Mouse (Mus musculus): Measurements from ENCODE around the gene Vwa8.

Gene Vwa8

GRCm38 (mm10) chr14:78924755-78925537 lies 76.1 kb downstream of the Vwa8 start:
- Histone ChIP-seq H3K36me3 (ENCODE audit: insufficient read depth, low read length) (peaks cover 15% of the 10 kb centered on the region), H3K4me3 (replicated peaks; ENCODE audit: low read length) (no peak overlapping the region), H3K27me3 (ENCODE audit: insufficient read depth, low read length) (no peaks in the 10 kb centered on the region), H3K4me1 (replicated peaks; ENCODE audit: low read depth, low read length) (0 out of 2 replicates have a peak, but pooled peaks cover 8% of the 10 kb centered on the region), H3K9me3 (ENCODE audit: low read length) (no peaks in the 10 kb centered on the region)
- TF ChIP-seq CTCF (conservative IDR thresholded peaks at IDR 0.05; ENCODE audit: low read length) (no peak), POU5F1 (IDR thresholded peaks at IDR 0.05; ENCODE audit: borderline replicate concordance, low read length) (no peak), NANOG (IDR thresholded peaks at IDR 0.05; ENCODE audit: borderline replicate concordance, low read length) (no peak)

- H3K4me1 ChIP-seq (replicated peaks; ENCODE audit: low read depth, low read length): no peaks in the 10 kb centered on the region
- TF ChIP-seq NANOG (IDR thresholded peaks at IDR 0.05; ENCODE audit: borderline replicate concordance, low read length): no peak
- TF ChIP-seq CTCF (conservative IDR thresholded peaks at IDR 0.05; ENCODE audit: low read length): no peak
- TF ChIP-seq POU5F1 (IDR thresholded peaks at IDR 0.05; ENCODE audit: borderline replicate concordance, low read length): no peak
- H3K36me3 ChIP-seq (ENCODE audit: insufficient read depth, low read length): peaks cover 39% of the 10 kb centered on the region
- H3K27me3 ChIP-seq (ENCODE audit: insufficient read depth, low read length): no peaks in the 10 kb centered on the region
- H3K4me3 ChIP-seq (replicated peaks; ENCODE audit: low read length): no peak overlapping the region
- H3K9me3 ChIP-seq (ENCODE audit: low read length): no peaks in the 10 kb centered on the region
Observed at GRCm38 (mm10) chr14:78932094-78932493, 83.2 kb downstream of the Vwa8 start.

- Histone ChIP-seq H3K36me3 (ENCODE audit: insufficient read depth, low read length) (peaks cover 48% of the 10 kb centered on the region), H3K9me3 (ENCODE audit: low read length) (no peaks in the 10 kb centered on the region), H3K4me3 (replicated peaks; ENCODE audit: low read length) (no peak overlapping the region), H3K27me3 (ENCODE audit: insufficient read depth, low read length) (no peaks in the 10 kb centered on the region), H3K4me1 (replicated peaks; ENCODE audit: low read depth, low read length) (no peaks in the 10 kb centered on the region)
- TF ChIP-seq NANOG (IDR thresholded peaks at IDR 0.05; ENCODE audit: borderline replicate concordance, low read length) (no peak), POU5F1 (IDR thresholded peaks at IDR 0.05; ENCODE audit: borderline replicate concordance, low read length) (no peak), CTCF (conservative IDR thresholded peaks at IDR 0.05; ENCODE audit: low read length) (no peak)
Observed at GRCm38 (mm10) chr14:78933399-78933798, 84.5 kb downstream of the Vwa8 start.

- Histone ChIP-seq H3K9me3 (ENCODE audit: low read length) (no peaks in the 10 kb centered on the region), H3K36me3 (ENCODE audit: insufficient read depth, low read length) (peaks cover 48% of the 10 kb centered on the region), H3K4me1 (replicated peaks; ENCODE audit: low read depth, low read length) (no peaks in the 10 kb centered on the region), H3K4me3 (replicated peaks; ENCODE audit: low read length) (no peak overlapping the region), H3K27me3 (ENCODE audit: insufficient read depth, low read length) (no peaks in the 10 kb centered on the region)
- TF ChIP-seq NANOG (IDR thresholded peaks at IDR 0.05; ENCODE audit: borderline replicate concordance, low read length): no peak
- TF ChIP-seq CTCF (conservative IDR thresholded peaks at IDR 0.05; ENCODE audit: low read length): no peak
Observed at GRCm38 (mm10) chr14:78934596-78934995, 85.7 kb downstream of the Vwa8 start.

GRCm38 (mm10) chr14:78935796-78936195 lies 86.9 kb downstream of the Vwa8 start:
- H3K4me3 ChIP-seq (replicated peaks; ENCODE audit: low read length): no peak overlapping the region
- peaks cover 53% of the 10 kb centered on the region for H3K36me3 ChIP-seq (ENCODE audit: insufficient read depth, low read length)
- TF ChIP-seq NANOG (IDR thresholded peaks at IDR 0.05; ENCODE audit: borderline replicate concordance, low read length) (no peak), POU5F1 (IDR thresholded peaks at IDR 0.05; ENCODE audit: borderline replicate concordance, low read length) (no peak), CTCF (conservative IDR thresholded peaks at IDR 0.05; ENCODE audit: low read length) (no peak)
- H3K9me3 ChIP-seq (ENCODE audit: low read length): no peaks in the 10 kb centered on the region
- H3K4me1 ChIP-seq (replicated peaks; ENCODE audit: low read depth, low read length): no peaks in the 10 kb centered on the region
- no peaks in the 10 kb centered on the region for H3K27me3 ChIP-seq (ENCODE audit: insufficient read depth, low read length)

- Histone ChIP-seq H3K4me3 (replicated peaks; ENCODE audit: low read length) (no peak overlapping the region), H3K9me3 (ENCODE audit: low read length) (no peaks in the 10 kb centered on the region), H3K36me3 (ENCODE audit: insufficient read depth, low read length) (peaks cover 31% of the 10 kb centered on the region), H3K27me3 (ENCODE audit: insufficient read depth, low read length) (no peaks in the 10 kb centered on the region), H3K4me1 (replicated peaks; ENCODE audit: low read depth, low read length) (no peaks in the 10 kb centered on the region)
- TF ChIP-seq NANOG (IDR thresholded peaks at IDR 0.05; ENCODE audit: borderline replicate concordance, low read length) (no peak), CTCF (conservative IDR thresholded peaks at IDR 0.05; ENCODE audit: low read length) (no peak), POU5F1 (IDR thresholded peaks at IDR 0.05; ENCODE audit: borderline replicate concordance, low read length) (no peak)
Observed at GRCm38 (mm10) chr14:78941741-78942475, 93.1 kb downstream of the Vwa8 start.

GRCm38 (mm10) chr14:78955745-78956144 lies 106.9 kb downstream of the Vwa8 start:
- Histone ChIP-seq H3K4me1 (replicated peaks; ENCODE audit: low read depth, low read length) (0 out of 2 replicates have a peak, but pooled peaks cover 4% of the 10 kb centered on the region), H3K36me3 (ENCODE audit: insufficient read depth, low read length) (peaks cover 11% of the 10 kb centered on the region), H3K27me3 (ENCODE audit: insufficient read depth, low read length) (no peaks in the 10 kb centered on the region), H3K9me3 (ENCODE audit: low read length) (no peaks in the 10 kb centered on the region), H3K4me3 (replicated peaks; ENCODE audit: low read length) (no peak overlapping the region)
- TF ChIP-seq CTCF (conservative IDR thresholded peaks at IDR 0.05; ENCODE audit: low read length): no peak
- no peak for TF ChIP-seq NANOG (IDR thresholded peaks at IDR 0.05; ENCODE audit: borderline replicate concordance, low read length)
- TF ChIP-seq POU5F1 (IDR thresholded peaks at IDR 0.05; ENCODE audit: borderline replicate concordance, low read length): no peak

- Histone ChIP-seq H3K9me3 (ENCODE audit: low read length) (no peaks in the 10 kb centered on the region), H3K4me3 (replicated peaks; ENCODE audit: low read length) (no peak overlapping the region), H3K4me1 (replicated peaks; ENCODE audit: low read depth, low read length) (no peaks in the 10 kb centered on the region), H3K27me3 (ENCODE audit: insufficient read depth, low read length) (no peaks in the 10 kb centered on the region), H3K36me3 (ENCODE audit: insufficient read depth, low read length) (peaks cover 5% of the 10 kb centered on the region; the same call in 1 of the 2 replicates)
- TF ChIP-seq CTCF (conservative IDR thresholded peaks at IDR 0.05; ENCODE audit: low read length) (no peak), POU5F1 (IDR thresholded peaks at IDR 0.05; ENCODE audit: borderline replicate concordance, low read length) (no peak), NANOG (IDR thresholded peaks at IDR 0.05; ENCODE audit: borderline replicate concordance, low read length) (no peak)
Observed at GRCm38 (mm10) chr14:78970621-78971020, 121.8 kb downstream of the Vwa8 start.
